Mouse (Mus musculus): ENCODE measurements around the gene Gm49383. TPM values are rescaled to one million over a fixed set of nuclear protein-coding genes. Genes with fewer than 3 reads are reported as not detected.
"Not testable (repeated sequence)": the region's sequence is repeated elsewhere in the genome, so short reads cannot be mapped to it uniquely, and the experiment has no call there.

The Gm49383 gene
- total RNA-seq, 2 experiments from 2014 or later = 2.1 to 5.6 TPM

DNA sequence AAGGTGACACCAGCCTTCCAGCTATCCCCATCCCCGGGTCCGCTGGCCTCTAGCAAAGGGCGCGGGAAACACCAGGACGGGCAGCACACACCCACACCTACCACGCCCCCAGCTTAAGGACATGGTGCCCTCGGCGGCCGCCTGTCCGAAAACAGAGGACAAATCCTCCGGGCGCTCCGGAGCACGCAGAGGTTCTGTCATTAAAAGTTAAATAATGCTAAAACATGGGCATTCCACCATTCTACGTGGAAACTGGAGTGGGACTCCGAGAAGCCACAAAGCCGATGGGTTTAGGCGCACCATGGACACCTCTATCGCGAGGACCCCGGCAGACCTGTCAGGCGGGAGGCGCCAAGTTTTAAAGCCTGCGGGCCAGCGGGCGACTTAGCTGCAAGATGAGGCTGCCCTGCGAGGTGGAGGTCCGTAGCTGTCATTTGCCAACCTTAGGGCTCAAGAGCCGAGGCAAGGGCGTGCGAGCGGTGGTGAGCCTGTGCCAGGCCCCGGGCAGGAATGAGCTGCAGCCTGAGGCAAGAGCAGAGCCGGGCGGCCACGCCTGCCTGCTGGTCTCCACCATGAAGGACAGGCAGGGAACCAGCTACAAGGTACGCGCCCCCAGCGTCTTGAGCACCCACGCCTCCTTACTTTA lies 28.3 kb downstream of the Gm49383 start, which contains the start of gene Lrr1:
Lrr1 (plus strand) TSS at position 354 of the 646 bp plus-strand sequence.
- intact Hi-C loops (cut with DNase I) = no loop called here
- peak; percentile 83 to 88 for DNase-seq (ENCODE audit: low spot score in 2 of 2)

DNA sequence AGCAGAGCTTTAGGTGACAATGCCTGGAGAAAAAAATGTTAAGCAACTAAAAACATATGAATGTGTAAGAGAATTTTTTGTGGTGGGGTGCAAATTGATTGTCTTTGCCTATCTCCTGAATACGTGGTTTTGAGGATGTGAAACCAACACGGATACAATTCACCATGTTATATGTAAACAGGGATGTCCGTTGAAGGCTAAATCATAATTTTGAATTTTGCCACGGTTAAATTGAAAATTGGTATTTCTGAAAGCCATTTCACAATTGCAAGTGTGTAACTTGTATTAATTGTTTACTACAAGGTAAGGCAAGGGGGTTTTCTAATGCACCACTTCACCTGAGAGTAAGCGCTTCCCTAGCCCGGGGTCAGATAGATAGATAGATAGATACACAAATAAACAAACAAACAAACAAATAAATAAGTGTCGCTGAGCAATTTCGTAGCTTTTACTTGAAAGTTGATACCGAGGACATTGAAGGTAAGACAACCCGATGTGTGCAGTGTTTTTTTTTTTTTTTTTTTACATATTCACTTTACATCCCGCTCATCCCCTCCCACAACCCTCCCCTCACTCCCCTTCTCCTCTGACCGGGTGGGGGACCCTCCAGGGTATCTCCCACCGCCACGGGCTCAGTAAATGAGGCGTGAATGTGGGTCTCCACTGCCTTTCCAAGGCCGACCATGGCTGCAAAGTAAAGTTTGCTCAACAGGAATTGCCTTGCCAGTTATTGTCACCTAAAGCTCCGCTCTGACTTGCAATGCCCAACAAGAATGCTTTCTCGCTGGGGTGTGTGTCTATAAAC lies 29.0 kb downstream of the Gm49383 start:
- intact Hi-C loops (cut with DNase I) = no loop called here

DNA sequence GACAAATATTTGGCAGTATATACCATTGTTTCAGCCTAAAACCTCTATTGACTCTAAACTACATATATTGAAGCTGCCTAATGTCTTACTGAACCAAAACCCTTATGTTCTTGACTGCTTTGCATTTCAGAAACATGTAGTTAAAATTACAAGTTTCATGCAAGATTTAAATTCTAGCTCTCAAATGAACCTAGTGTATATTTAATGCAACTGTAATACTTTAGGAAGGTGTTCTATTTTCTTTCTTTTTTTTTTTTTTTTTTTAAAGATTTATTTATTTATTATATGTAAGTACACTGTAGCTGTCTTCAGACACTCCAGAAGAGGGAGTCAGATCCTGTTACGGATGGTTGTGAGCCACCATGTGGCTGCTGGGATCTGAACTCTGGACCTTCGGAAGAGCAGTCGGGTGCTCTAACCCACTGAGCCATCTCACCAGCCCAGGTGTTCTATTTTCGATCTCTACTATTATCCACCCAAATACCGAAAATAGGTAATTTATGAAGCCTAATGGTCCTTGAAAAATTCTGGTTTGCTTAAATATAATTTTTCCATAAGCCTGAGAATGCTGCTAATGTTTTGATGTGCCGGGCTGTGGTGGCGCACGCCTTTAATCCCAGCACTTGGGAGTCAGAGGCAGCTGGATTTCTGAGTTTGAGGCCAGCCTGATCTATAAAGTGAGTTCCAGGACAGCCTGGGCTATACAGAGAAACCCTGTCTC lies 29.9 kb downstream of the Gm49383 start:
- DNase-seq (ENCODE audit: low spot score in 2 of 2); intact Hi-C loops (cut with DNase I): not testable (repeated sequence)

More for the DNA sequence above, 29.0 kb downstream of the Gm49383 start:
- DNase-seq (ENCODE audit: low spot score in 2 of 2) = no peak

GRCm38 (mm10) chr12:69164904-69165303 lies 32.0 kb downstream of the Gm49383 start:
- intact Hi-C loops (cut with DNase I) = no loop called here
- no peak for DNase-seq (ENCODE audit: low spot score in 2 of 2)

- DNase-seq (ENCODE audit: low spot score in 2 of 2); intact Hi-C loops (cut with DNase I): not testable (repeated sequence)
Measured at GRCm38 (mm10) chr12:69163586-69163985, 33.3 kb downstream of the Gm49383 start.

DNA sequence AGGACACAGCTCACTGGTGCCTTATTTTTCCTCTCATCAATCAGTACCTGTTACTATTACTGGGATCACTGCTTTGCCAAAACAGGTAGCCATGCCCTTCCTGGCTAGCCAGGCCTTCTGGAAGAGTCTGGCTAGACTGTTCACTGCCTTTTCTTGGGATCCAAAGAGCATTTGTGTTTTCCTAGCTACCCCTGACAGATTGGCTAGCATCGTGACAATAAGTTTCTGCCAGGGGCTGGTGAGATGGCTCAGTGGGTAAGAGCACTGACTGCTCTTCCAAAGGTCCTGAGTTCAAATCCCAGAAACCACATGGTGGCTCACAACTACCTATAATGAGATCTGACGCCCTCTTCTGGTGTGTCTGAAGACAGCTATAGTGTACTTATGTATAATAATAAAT lies 36.2 kb downstream of the Gm49383 start:
- intact Hi-C loops (cut with DNase I); DNase-seq (ENCODE audit: low spot score in 2 of 2): not testable (repeated sequence)

- intact Hi-C loops (cut with DNase I) = no loop called here
- DNase-seq (ENCODE audit: low spot score in 2 of 2) = no peak
Measured at GRCm38 (mm10) chr12:69159578-69159940, 37.3 kb downstream of the Gm49383 start.

- intact Hi-C loops (cut with DNase I) = not testable (repeated sequence)
- DNase-seq (ENCODE audit: low spot score in 2 of 2) = peak; percentile 98 to 99
Measured at GRCm38 (mm10) chr12:69158765-69159577, 37.9 kb downstream of the Gm49383 start, which contains the start of gene Rps29. Gene Rps29, minus strand, starts transcription at chr12:69159186.

DNA sequence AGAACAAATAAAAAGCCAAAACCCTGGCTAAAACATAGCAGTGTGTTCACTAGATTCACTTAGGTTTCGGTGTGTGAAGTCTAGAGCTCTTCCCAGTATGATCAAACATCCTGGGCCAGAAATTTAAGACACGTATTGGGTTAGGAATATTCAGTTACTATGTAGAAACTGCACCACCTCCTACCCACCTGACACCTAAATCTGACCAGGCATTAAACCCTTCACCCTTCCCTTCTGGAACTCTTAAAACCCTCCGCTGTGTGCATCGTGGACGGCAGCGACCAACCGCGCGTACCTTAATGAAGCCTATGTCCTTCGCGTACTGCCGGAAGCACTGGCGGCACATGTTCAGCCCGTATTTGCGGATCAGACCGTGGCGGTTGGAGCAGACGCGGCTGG lies 38.5 kb downstream of the Gm49383 start:
- intact Hi-C loops (cut with DNase I) = no loop called here
- no peak for DNase-seq (ENCODE audit: low spot score in 2 of 2)

- intact Hi-C loops (cut with DNase I) = no loop called here
- DNase-seq (ENCODE audit: low spot score in 2 of 2) = no peak
Measured at GRCm38 (mm10) chr12:69157107-69157506, 39.8 kb downstream of the Gm49383 start.

DNA sequence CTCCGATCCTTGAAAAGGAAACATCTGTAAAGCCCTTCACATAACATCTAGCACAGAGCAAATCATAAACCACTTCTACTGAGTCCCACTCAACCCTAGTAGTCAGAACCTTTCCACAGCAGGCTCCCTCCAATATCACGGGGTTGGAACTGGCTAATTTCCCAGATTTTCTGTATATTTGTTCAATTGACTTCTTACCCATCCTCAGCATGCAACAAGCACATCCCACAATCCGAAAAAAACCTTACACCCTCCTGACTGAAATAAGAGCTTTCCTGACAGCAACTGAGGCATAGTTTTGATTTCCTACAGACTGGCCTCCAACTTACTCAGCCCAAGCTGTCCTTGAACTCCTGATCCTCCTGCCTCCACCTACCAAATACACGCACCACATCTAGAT lies 40.5 kb downstream of the Gm49383 start:
- intact Hi-C loops (cut with DNase I) = no loop called here
- no peak for DNase-seq (ENCODE audit: low spot score in 2 of 2)

GRCm38 (mm10) chr12:69155923-69156322 lies 41.0 kb downstream of the Gm49383 start:
- no peak for DNase-seq (ENCODE audit: low spot score in 2 of 2)
- intact Hi-C loops (cut with DNase I) = no loop called here

DNA sequence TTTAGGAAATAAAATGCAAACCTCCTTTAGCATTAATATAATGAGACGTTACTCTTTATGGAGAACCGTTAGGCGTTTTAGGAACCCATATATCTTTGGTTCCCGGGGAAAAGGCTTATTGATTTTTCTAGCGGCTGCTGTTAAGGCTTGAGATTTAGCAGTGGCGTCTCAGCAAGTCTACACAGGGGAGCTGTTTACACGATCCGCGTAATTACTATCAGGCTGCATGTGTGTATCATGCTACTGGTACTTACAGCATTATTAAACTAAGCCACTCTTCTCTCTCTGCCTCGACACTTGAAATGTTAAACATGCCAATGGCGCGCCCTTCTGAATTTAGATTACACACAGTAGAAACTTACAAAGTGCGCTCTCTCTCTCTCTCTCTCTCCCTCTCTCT lies 46.9 kb downstream of the Gm49383 start:
- DNase-seq (ENCODE audit: low spot score in 2 of 2) = no peak
- intact Hi-C loops (cut with DNase I) = no loop called here

- intact Hi-C loops (cut with DNase I) = no loop called here
Measured at GRCm38 (mm10) chr12:69147166-69147735, 49.7 kb downstream of the Gm49383 start.

GRCm38 (mm10) chr12:69143460-69143859 lies 53.4 kb downstream of the Gm49383 start:
- no peak for DNase-seq (ENCODE audit: low spot score in 2 of 2)
- intact Hi-C loops (cut with DNase I) = no loop called here

More at GRCm38 (mm10) chr12:69147166-69147735, 49.7 kb downstream of the Gm49383 start:
- no peak for DNase-seq (ENCODE audit: low spot score in 2 of 2)

DNA sequence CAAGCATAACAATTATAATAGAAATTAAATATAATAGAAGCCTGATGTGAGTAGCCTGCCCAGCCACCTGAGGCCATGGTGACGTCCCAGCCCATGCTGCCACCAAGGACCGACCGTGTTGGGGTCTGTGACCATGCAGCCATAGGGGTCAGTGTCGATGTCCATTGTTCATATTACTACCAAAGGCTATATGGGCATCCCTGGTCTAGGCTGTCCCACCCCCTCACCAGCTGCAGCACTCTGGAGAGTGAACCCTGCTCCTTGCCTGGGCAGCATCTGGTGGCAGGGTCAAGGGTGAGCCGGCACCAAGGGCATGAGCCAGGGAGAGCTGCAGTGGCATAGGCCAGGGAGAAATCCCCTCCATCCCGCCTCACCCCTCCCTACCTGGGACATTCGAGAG lies 57.1 kb downstream of the Gm49383 start:
- no peak for DNase-seq (ENCODE audit: low spot score in 2 of 2)
- intact Hi-C loops (cut with DNase I) = no loop called here

- intact Hi-C loops (cut with DNase I) = no loop called here
Measured at GRCm38 (mm10) chr12:69139201-69139600, 57.7 kb downstream of the Gm49383 start.

More at GRCm38 (mm10) chr12:69139201-69139600, 57.7 kb downstream of the Gm49383 start:
- DNase-seq (ENCODE audit: low spot score in 2 of 2) = no peak

All from left cerebral cortex, postnatal 36 days (tissue).